Mouse (Mus musculus): ENCODE measurements around the gene Bank1.

DNA sequence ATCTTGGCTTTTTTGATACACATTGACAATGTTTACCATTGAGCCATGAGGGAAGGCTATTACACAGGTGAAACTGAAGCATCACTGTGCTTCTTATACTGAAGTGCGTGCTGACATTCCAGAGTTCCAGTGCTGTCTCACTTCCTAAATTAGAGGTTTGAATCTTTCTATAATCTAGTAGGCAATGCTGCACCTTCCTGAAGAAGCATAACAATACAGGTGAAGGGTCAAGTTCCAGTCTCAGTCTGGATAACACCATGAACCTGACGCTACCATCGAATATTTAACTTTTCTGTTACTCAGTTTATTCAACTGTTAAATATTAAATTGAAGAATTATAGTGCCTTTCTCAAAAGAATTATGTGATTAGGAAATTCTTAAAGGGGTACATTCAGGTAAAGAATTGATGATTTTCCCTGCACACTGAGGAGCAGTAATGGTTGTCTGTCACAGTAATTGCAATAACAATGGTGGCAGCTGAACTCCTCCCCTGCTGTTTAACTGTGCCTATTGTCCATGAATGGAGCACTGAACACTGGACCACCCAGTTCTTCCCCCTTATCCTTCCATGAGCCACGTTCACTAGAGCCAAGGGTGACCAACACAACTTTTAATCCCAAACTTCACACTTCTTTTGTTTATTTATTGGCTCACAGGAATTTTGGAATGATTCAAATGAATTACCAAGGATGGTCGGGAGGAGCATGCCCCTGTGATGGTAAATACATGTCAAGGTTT lies 210.2 kb downstream of the Bank1 start:
- TF ChIP-seq MAFK (IDR thresholded peaks at IDR 0.05; ENCODE audit: insufficient read depth, low read depth, low read length): no peak
- no peak for TF ChIP-seq ZNF384 (IDR thresholded peaks at IDR 0.05; ENCODE audit: low read depth, low read length)
